Mouse (Mus musculus): ENCODE data around the gene Smtn.

DNA sequence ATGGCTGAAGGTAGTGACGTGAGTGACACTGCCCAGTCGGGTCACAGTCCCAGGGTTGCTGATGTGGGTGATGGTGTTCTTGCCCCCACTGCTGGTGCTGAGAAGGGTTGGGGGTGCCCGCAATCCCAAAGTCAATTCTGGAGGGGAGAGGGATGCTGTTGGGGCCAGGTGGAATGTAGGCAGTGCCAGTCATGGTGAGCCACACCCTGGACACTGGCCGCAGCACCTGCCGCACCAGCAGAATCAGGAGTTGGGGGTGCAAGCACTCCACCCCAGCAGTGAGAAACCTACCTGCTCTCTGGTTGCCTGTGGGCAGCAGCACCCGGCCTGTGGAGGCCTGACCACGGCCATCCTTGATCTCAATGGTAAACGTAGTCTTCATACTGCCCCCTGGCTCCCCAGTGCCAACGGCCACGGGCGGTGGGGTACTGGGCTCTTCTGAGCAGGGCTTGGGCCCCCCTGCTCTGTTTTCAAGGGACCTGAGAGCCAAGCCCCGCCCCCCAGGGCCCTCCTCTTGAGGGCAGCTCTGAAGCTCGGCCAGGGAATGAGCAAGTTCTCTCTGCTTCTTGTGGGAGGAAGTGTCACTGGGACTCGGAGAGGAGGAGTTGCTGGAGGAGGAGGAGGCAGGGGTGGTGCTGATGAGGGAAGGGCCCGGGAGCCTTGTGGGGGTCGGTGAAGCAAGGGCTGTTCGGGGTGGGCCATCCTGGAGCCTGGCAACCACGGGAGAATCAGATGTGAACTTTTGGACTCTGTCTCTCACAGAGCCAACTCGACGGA lies 10.7 kb downstream of the Smtn start:
- TF ChIP-seq CTCF (IDR thresholded peaks at IDR 0.05; ENCODE audit: extremely low read depth, insufficient read depth, insufficient read length, insufficient replicate concordance): no peak
- no peak for TF ChIP-seq POLR2A (IDR thresholded peaks at IDR 0.05; ENCODE audit: low read depth, low read length)
